Mouse (Mus musculus) liver, embryonic 15.5 days (tissue): ENCODE measurements around the gene Snx21. TPM values are rescaled to one million over a fixed set of nuclear protein-coding genes. Genes with fewer than 3 reads are reported as not detected.

Experiments
- ATAC-seq: fragments of 200-750 bp; cut with Nextera tagmentation; 2 replicates; pipeline ENCODE4 v1.8.0; 2017; ENCODE audit warnings: moderate number of reproducible peaks, mild to moderate bottlenecking, moderate library complexity; ENCODE audit not compliant: insufficient read depth
- H3K27ac ChIP-seq: fragments of 300-500 bp; sonication (generic); replicated peaks from 2 replicates; pipeline ENCODE4 v1.5.1; 2015; ENCODE audit warnings: mild to moderate bottlenecking, inconsistent platforms
- H3K27me3 ChIP-seq: fragments of 300-500 bp; sonication (generic); 2 replicates; pipeline ENCODE4 v1.6.1; 2015; ENCODE audit warnings: mild to moderate bottlenecking, inconsistent platforms
- H3K36me3 ChIP-seq: fragments of 300-500 bp; sonication (generic); replicated peaks from 2 replicates; pipeline ENCODE4 v1.6.1; 2015; ENCODE audit warnings: moderate library complexity, mild to moderate bottlenecking, inconsistent platforms
- H3K4me1 ChIP-seq: fragments of 300-500 bp; sonication (generic); replicated peaks from 2 replicates; pipeline ENCODE4 v1.6.1; 2015; ENCODE audit warnings: inconsistent platforms
- H3K4me2 ChIP-seq: fragments of 300-500 bp; sonication (generic); 2 replicates; pipeline ENCODE4 v1.6.1; 2015; ENCODE audit warnings: moderate library complexity, mild to moderate bottlenecking, inconsistent platforms
- H3K4me3 ChIP-seq: fragments of 300-500 bp; sonication (generic); replicated peaks from 2 replicates; pipeline ENCODE4 v1.5.1; 2015; ENCODE audit warnings: mild to moderate bottlenecking, inconsistent platforms
- H3K9ac ChIP-seq: fragments of 300-500 bp; sonication (generic); 2 replicates; pipeline ENCODE4 v1.6.1; 2015; ENCODE audit warnings: moderate library complexity, mild to moderate bottlenecking, inconsistent platforms
- H3K9me3 ChIP-seq: fragments of 300-500 bp; sonication (generic); replicated peaks from 2 replicates; pipeline ENCODE4 v1.6.1; 2016; ENCODE audit warnings: inconsistent platforms
- WGBS: fragments of 180-500 bp; shearing (Covaris S2); methylation state at CpG from one replicate; pipeline ENCODE4 v1.1.7; 2015; ENCODE audit warnings: mixed read lengths; ENCODE audit not compliant: insufficient replicate concordance; 5-methylcytosine and 5-hydroxymethylcytosine counted together
- polyA plus RNA-seq: library from polyadenylated mRNA; unstranded; fragments of >200 nt; fragmentation: Nextera tagmentation; extraction: Ambion mirVana; gene quantifications from 2 replicates; pipeline ENCODE4 v1.2.1, GENCODE M21; 2015

The Snx21 gene
- 5.6 and 7.9 TPM in 2 replicates for polyA plus RNA-seq

DNA sequence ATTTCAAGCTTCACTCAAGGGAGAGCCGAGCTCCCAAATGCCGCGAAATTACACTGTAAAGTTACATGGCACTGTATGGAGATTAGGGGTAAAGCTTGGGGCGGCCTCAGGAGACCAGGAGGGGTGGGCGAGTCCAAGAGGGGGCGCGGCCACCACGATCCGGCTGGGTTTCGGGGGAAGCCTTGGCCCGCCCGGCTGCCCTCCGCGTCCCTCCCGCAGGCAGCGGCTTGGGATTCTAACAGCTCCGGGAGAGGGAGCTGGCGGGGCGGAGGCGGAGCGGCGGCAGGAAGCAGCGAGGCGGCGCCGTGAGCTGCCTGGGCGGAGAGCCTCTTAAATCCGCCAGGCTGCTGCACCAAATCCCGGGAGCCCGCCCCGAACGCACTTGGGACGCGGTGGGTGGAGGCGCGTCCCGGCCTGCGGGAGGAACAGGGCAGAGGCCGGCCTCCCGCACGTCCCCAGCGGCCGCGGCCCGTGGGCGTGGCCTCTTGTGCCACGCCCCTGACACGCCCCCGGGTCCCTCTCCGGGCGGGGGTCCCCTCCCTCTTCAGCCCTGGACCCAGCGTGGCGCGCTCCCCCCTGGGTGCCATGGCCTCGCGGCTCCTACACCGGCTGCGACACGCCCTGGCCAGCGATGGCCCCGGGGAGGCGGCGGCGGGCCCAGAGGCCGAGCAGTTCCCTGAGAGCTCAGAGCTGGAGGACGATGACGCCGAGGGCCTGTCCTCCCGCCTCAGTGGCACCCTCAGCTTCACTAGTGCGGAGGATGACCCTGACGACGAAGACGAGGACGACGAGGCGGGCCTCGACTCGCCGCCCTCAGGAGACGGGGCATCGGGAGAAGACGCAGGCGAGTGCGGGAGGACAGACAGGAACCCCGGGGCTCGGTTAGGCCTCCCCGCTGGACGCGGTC lies at the start of gene Snx21:
Gene Snx21, plus strand, starts transcription at position 343 of the 907 bp plus-strand sequence.
- under 1% methylated on average over 89 of the region's 89 CpGs for WGBS
- peaks cover 54% of the 10 kb centered on the region for H3K4me1 ChIP-seq
- H3K9me3 ChIP-seq, result no peaks in the 10 kb centered on the region
- H3K4me2 ChIP-seq, result peak within 1 kb of the TSS; percentile 99
- H3K9ac ChIP-seq, result peak within 1 kb of the TSS; percentile 74
- peaks cover 45% of the 10 kb centered on the region for H3K27me3 ChIP-seq
- ATAC-seq, result peak; percentile 88
- H3K4me3 ChIP-seq, result peak within 1 kb of the TSS; percentile 68
- H3K27ac ChIP-seq, result peak within 1 kb of the TSS; percentile 87
- H3K36me3 ChIP-seq, result peaks cover 16% of the 10 kb centered on the region

DNA sequence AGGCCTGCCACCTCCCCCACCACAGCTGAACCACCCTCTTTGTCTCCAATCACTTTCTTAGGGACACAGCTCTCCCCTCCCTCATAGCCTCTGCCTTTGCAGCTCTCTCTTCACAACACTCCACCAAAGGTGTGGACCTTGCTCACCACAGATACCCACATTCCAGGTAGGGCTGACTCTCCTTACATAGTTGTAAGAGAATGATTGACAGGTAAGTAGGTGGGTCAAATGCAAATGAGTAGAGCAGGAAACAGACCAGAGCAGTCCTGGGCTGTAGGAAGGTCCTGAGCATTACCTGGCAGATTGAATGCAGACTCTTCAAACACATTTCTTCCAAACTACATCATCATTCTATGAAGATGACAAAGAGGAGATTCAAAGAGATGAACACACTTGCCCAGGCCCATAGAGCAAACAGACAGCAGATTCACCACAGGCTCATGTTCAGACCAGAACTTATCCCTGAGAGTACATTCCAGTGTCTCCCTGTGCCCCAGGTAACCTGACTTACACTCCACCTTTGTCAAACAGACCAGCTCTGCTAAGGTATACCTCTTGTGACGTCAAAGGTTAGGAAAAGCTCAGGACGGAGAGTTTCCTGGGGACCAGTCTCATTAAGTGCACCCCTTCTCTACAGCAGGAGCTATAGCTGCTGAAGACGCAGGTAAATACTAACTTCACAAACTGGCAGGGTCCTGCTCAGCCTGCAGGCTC lies 48.1 kb upstream of the Snx21 start:
- peaks cover 35% of the 10 kb centered on the region for H3K27me3 ChIP-seq
- no peak overlapping the region for H3K27ac ChIP-seq
- 45% methylated on average over 3 of the region's 3 CpGs for WGBS
- no peak overlapping the region for H3K9ac ChIP-seq
- no peak overlapping the region for H3K4me2 ChIP-seq
- no peaks in the 10 kb centered on the region for H3K9me3 ChIP-seq
- H3K4me3 ChIP-seq, result no peak overlapping the region
- H3K4me1 ChIP-seq, result no peaks in the 10 kb centered on the region
- no peak for ATAC-seq
- no peaks in the 10 kb centered on the region for H3K36me3 ChIP-seq

DNA sequence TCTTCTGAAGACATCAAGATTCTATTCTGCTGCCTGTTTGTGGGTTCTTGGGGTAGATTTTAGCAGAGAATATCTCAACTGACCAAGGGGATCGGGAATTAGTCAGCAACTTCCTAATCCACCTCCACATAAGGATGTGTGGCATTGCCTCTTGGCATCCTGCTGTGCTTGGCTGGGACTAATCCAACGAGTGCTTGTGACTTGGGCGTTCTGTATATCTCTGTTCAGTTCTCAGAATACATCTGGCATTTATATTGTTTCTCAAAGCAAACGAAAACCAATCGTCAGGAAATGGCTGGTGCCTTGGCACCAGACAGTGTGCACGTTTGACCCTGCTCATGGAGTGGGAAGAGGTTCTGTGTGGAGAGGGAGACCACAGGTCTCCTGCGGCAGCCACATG lies 45.7 kb upstream of the Snx21 start:
- ATAC-seq, result no peak
- 53% methylated on average over 7 of the region's 7 CpGs for WGBS
- H3K9ac ChIP-seq, result no peak overlapping the region
- H3K36me3 ChIP-seq, result no peaks in the 10 kb centered on the region
- H3K4me2 ChIP-seq, result no peak overlapping the region
- H3K27me3 ChIP-seq, result peaks cover 47% of the 10 kb centered on the region
- no peaks in the 10 kb centered on the region for H3K9me3 ChIP-seq
- no peak overlapping the region for H3K27ac ChIP-seq
- peaks cover 10% of the 10 kb centered on the region; the same call in 1 of the 2 replicates for H3K4me1 ChIP-seq
- no peak overlapping the region for H3K4me3 ChIP-seq

DNA sequence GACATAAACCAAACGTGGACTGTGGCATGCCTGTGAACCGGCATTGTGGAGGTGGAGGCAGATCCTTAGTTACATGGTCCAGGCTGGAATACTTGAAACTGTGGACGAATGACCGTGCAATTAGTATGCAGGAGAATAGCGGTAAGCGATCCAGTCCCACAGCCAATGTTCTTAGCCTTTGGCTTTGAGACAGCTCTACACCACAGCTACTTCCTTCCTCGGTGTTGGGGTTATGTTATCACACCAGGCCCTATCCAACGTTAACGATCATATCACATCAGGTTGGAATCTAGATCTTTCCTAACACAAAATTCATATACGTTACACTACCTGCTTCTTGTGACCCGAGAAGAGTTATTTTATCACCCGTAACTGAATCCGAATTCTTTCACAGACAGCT lies 40.6 kb upstream of the Snx21 start:
- Histone ChIP-seq H3K27ac (peak overlapping the region; percentile 93), H3K4me1 (peaks cover 51% of the 10 kb centered on the region), H3K4me3 (peak overlapping the region; percentile 90)

DNA sequence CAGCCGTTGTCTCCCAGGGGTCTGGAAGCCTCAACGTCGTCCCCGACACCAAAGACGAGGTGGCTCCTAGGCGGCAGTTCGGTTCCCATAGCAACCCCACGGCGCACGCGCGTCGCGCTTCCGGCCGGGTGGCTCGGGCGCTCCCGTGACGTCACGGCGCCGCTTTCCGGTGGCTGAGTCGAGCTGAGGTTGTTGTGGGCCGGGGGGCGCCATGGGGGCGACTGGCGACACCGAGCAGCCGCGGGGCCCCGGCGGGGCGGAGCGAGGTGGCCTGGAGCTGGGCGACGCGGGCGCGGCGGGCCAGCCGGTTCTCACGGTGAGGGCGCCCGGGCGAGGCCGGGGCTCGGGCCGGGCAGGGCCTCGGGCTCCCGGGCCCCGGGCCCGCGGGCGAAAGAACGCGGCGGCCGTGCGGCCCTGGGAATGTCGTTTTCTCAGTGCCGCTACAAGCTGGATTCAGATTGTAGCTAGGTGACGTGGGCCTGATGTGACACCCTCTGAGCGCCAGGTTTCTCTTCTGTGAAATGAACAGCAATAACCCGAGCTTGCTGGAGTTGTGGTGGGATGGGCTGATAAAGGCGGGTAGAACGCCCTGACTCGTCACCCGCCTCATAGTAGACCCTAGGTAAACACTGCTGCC lies 39.7 kb upstream of the Snx21 start, which contains the start of the genes Wfdc3 and Dnttip1:
Gene Wfdc3, minus strand, starts transcription at position 89 of the 637 bp plus-strand sequence.
Gene Dnttip1, plus strand, starts transcription at position 141 of the 637 bp plus-strand sequence.
- peaks cover 51% of the 10 kb centered on the region for H3K4me1 ChIP-seq
- peak within 1 kb of the TSS; percentile 90 for H3K4me3 ChIP-seq
- peaks cover 38% of the 10 kb centered on the region for H3K36me3 ChIP-seq
- peak; percentile 84 for ATAC-seq
- peak within 1 kb of the TSS; percentile 98 for H3K9ac ChIP-seq
- under 1% methylated on average over 70 of the region's 70 CpGs for WGBS
- peak within 1 kb of the TSS; percentile 85 for H3K4me2 ChIP-seq
- H3K27me3 ChIP-seq, result peaks cover 25% of the 10 kb centered on the region
- peak within 1 kb of the TSS; percentile 93 for H3K27ac ChIP-seq
- H3K9me3 ChIP-seq, result no peaks in the 10 kb centered on the region

More for the DNA sequence above, 40.6 kb upstream of the Snx21 start:
- no peak for ATAC-seq
- Histone ChIP-seq H3K9me3 (no peaks in the 10 kb centered on the region), H3K4me2 (peak overlapping the region; percentile 85), H3K9ac (peak overlapping the region; percentile 98), H3K36me3 (peaks cover 28% of the 10 kb centered on the region), H3K27me3 (peaks cover 31% of the 10 kb centered on the region)
- WGBS, result 48% methylated on average over 13 of the region's 13 CpGs

DNA sequence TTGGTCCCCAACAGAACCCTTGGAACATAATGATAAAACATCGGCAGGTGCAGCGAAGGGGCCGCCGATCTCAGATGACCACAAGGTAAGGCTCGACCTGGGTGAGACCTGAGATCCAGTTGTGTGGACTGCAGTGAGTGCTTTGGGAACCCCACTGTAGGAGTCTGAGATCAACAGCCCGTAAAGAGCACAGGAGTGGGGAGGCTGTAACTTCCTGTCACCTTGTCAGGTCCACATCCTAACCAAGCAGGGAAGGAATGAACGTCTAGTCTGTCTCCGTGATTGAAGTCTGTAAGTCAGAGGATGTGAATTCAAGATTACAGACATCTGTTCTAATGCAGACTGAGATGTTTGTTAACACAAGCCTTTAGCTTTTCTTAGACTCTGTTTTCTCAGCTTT lies 38.9 kb upstream of the Snx21 start:
- Histone ChIP-seq H3K4me1 (peaks cover 52% of the 10 kb centered on the region), H3K36me3 (peaks cover 45% of the 10 kb centered on the region), H3K9me3 (no peaks in the 10 kb centered on the region), H3K4me2 (peak overlapping the region; percentile 85), H3K27ac (peak overlapping the region; percentile 93), H3K9ac (peak overlapping the region; percentile 98), H3K27me3 (peaks cover 22% of the 10 kb centered on the region), H3K4me3 (peak overlapping the region; percentile 90)
- ATAC-seq, result peak; percentile 27
- 31% methylated on average over 8 of the region's 8 CpGs for WGBS

DNA sequence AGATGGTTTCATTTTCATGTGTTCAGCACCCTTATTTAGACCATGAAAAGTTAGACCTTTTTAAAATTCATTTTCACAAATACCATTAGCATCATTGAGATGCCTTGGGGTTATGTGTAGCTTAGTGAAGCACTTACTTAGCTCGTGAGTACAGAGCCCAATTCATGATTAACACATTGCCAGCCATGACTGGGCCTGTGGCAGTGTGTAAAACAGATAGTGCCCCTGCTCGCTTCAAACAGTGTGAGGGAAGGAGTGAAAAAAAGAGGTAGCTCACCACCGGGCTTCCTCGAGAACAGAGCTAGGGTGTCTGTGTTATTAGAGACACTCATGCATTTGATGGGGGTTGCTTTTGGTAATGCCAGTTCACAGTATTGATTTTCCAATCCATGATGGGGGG lies 37.4 kb upstream of the Snx21 start:
- peak; percentile 29 for ATAC-seq
- Histone ChIP-seq H3K9me3 (no peaks in the 10 kb centered on the region), H3K4me2 (peak overlapping the region; percentile 85), H3K27ac (peak overlapping the region; percentile 58), H3K4me3 (peak overlapping the region; percentile 90; the same call in 1 of the 2 replicates), H3K9ac (no peak overlapping the region), H3K4me1 (peaks cover 61% of the 10 kb centered on the region), H3K27me3 (peaks cover 13% of the 10 kb centered on the region), H3K36me3 (peaks cover 60% of the 10 kb centered on the region)
- WGBS, result 52% methylated on average over 4 of the region's 4 CpGs

DNA sequence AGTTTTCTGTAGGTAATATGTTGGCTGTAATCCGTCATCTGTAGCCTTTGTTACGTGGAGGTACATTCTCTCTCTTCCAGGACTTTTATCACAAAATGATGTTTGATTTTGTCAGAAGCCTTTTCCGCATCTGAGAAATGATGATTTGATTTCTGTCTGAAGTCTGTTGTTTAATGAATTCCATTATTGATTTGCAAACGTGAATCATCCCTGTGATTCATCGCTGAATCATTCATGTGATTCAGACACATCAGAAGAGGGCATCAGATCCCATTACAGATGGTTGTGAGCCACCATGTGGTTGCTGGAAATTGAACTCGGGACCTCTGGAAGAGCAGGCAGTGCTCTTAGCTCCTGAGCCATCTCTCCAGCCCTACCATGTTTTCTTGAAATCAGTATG lies 36.6 kb upstream of the Snx21 start:
- H3K36me3 ChIP-seq, result peaks cover 68% of the 10 kb centered on the region
- 0 out of 2 replicates have a peak overlapping the region, but pooled peaks have one; percentile 90 for H3K4me3 ChIP-seq
- peaks cover 61% of the 10 kb centered on the region for H3K4me1 ChIP-seq
- H3K9ac ChIP-seq, result no peak overlapping the region
- 85% methylated on average over 6 of the region's 6 CpGs for WGBS
- peak overlapping the region; percentile 58 for H3K27ac ChIP-seq
- peaks cover 5% of the 10 kb centered on the region for H3K27me3 ChIP-seq
- H3K9me3 ChIP-seq, result no peaks in the 10 kb centered on the region
- ATAC-seq, result no peak
- H3K4me2 ChIP-seq, result peak overlapping the region; percentile 85

DNA sequence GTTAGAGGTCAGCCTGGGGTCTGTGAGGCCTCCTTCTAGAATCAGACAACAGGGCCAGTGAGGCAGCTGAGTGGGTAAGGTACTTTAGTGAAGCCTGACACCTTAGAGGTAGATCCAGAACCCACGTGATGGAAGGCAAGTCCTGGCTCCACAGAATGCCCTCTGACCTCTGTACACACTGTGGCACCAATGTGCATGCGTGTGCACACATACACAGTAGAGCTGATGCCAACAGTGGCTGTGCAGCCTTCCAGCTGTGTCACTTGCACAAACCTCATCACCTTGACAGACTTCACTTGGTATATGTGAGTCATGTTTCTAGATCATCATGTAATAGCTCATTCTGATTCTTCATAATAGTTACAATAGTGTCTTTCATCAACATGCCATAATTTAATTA lies 33.2 kb upstream of the Snx21 start:
- Histone ChIP-seq H3K9ac (no peak overlapping the region), H3K36me3 (peaks cover 100% of the 10 kb centered on the region), H3K27me3 (no peaks in the 10 kb centered on the region), H3K4me1 (peaks cover 54% of the 10 kb centered on the region), H3K4me2 (no peak overlapping the region), H3K9me3 (no peaks in the 10 kb centered on the region), H3K27ac (no peak overlapping the region), H3K4me3 (no peak overlapping the region)
- 88% methylated on average over 2 of the region's 2 CpGs for WGBS
- ATAC-seq, result no peak

DNA sequence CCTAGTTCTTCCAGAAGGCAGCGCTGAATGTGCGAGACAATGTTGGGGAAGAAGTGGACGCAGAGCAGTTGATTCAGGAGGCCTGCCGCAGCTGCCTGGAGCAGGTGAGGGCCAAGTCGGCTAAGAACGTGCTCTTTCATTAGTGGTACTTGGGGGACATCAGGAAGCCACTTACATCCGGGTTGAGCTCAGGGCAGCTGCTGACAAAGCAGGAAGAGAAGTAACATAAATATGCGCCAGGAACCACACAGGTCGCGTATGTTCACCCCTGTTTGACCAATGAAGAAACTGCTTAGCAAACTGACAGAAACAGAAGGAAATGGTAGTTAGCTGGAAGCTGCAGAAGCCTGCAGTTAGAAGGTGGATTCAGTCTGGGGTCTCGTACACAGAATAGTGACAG lies 31.5 kb upstream of the Snx21 start:
- no peak overlapping the region; the same call in 1 of the 2 replicates for H3K9ac ChIP-seq
- no peak overlapping the region for H3K4me3 ChIP-seq
- no peak for ATAC-seq
- peak overlapping the region; percentile 97 for H3K27ac ChIP-seq
- 58% methylated on average over 11 of the region's 11 CpGs for WGBS
- H3K36me3 ChIP-seq, result peaks cover 100% of the 10 kb centered on the region
- no peaks in the 10 kb centered on the region for H3K27me3 ChIP-seq
- no peaks in the 10 kb centered on the region for H3K9me3 ChIP-seq
- no peak overlapping the region for H3K4me2 ChIP-seq
- H3K4me1 ChIP-seq, result peaks cover 55% of the 10 kb centered on the region
